Mouse (Mus musculus) lung, adult 18-20 months (tissue): ENCODE results near the gene Syne3.
A peak's percentile ranks its signal among the peaks of the same experiment; 100 is the strongest.

Source experiments
- DNase-seq, 2 experiments: peaks; one replicate each; pipeline ENCODE4 v3.0.0; 2022; ENCODE audit warnings: mixed read lengths in 2 of 2

The Syne3 gene

GRCm38 (mm10) chr12:104960421-104960820 lies 49.2 kb downstream of the Syne3 start:
- no peak for DNase-seq

- no peak for DNase-seq
Measured at GRCm38 (mm10) chr12:104959966-104960365, 49.6 kb downstream of the Syne3 start.

GRCm38 (mm10) chr12:104958263-104958662 lies 51.3 kb downstream of the Syne3 start:
- no peak for DNase-seq

- no peak for DNase-seq
Measured at GRCm38 (mm10) chr12:104957165-104957564, 52.4 kb downstream of the Syne3 start.

- no peak for DNase-seq
Measured at GRCm38 (mm10) chr12:104956406-104956805, 53.2 kb downstream of the Syne3 start.

GRCm38 (mm10) chr12:104955003-104955800 lies 54.4 kb downstream of the Syne3 start:
- peak; percentile 53 to 73 for DNase-seq

- peak; percentile 46 to 59 for DNase-seq
Measured at GRCm38 (mm10) chr12:104953941-104954340, 55.7 kb downstream of the Syne3 start.

GRCm38 (mm10) chr12:104952458-104952857 lies 57.2 kb downstream of the Syne3 start:
- peak; percentile 64 to 66 for DNase-seq

- DNase-seq, result no peak
Measured at GRCm38 (mm10) chr12:104947911-104948310, 61.7 kb downstream of the Syne3 start.

GRCm38 (mm10) chr12:104946231-104946630 lies 63.4 kb downstream of the Syne3 start:
- DNase-seq, result no peak

GRCm38 (mm10) chr12:104940466-104940865 lies 69.1 kb downstream of the Syne3 start:
- DNase-seq, result no peak

GRCm38 (mm10) chr12:104940027-104940386 lies 69.6 kb downstream of the Syne3 start:
- no peak for DNase-seq

GRCm38 (mm10) chr12:104939372-104940026 lies 70.1 kb downstream of the Syne3 start:
- peak; percentile 61 to 63 for DNase-seq

- DNase-seq, result no peak
Measured at GRCm38 (mm10) chr12:104938935-104939334, 70.7 kb downstream of the Syne3 start.

- DNase-seq, result no peak
Measured at GRCm38 (mm10) chr12:104936223-104936622, 73.4 kb downstream of the Syne3 start.

GRCm38 (mm10) chr12:104935144-104935543 lies 74.5 kb downstream of the Syne3 start:
- no peak for DNase-seq

- no peak for DNase-seq
Measured at GRCm38 (mm10) chr12:104933800-104934199, 75.8 kb downstream of the Syne3 start.

GRCm38 (mm10) chr12:104933217-104933616 lies 76.4 kb downstream of the Syne3 start:
- DNase-seq, result no peak

- no peak for DNase-seq
Measured at GRCm38 (mm10) chr12:104925765-104926164, 83.8 kb downstream of the Syne3 start.

GRCm38 (mm10) chr12:104925035-104925434 lies 84.6 kb downstream of the Syne3 start:
- no peak for DNase-seq

- DNase-seq, result no peak
Measured at GRCm38 (mm10) chr12:104924546-104924945, 85.1 kb downstream of the Syne3 start.

GRCm38 (mm10) chr12:104923948-104924388 lies 85.6 kb downstream of the Syne3 start:
- peak; percentile 9 to 16 for DNase-seq

- DNase-seq, result no peak
Measured at GRCm38 (mm10) chr12:104922647-104923046, 87.0 kb downstream of the Syne3 start.

GRCm38 (mm10) chr12:104921071-104921470 lies 88.5 kb downstream of the Syne3 start:
- no peak for DNase-seq
